Mouse (Mus musculus) lung, postnatal 0 days (tissue): ENCODE measurements around the gene Slc29a1.

Experiments used
- CTCF ChIP-seq: IDR thresholded peaks from 2 replicates; pipeline ENCODE4 v1.5.1; 2016; ENCODE audit warnings: antibody characterized with exemption, mild to moderate bottlenecking
- EP300 ChIP-seq: IDR thresholded peaks from 2 replicates; pipeline ENCODE4 v1.6.1; 2016; ENCODE audit warnings: antibody characterized with exemption, mild to moderate bottlenecking, control low read depth

- TF ChIP-seq CTCF: no peak
- TF ChIP-seq EP300: no peak
These were observed 2.5 kb upstream of the Slc29a1 start, which contains the start of gene Mymx for GRCm38 (mm10) chr17:45601877-45602304.
